Mouse (Mus musculus): ENCODE results near the gene Senp6. TPM values are rescaled to one million over a fixed set of nuclear protein-coding genes. Genes with fewer than 3 reads are reported as not detected.
"Not testable (repeated sequence)": the region's sequence is repeated elsewhere in the genome, so short reads cannot be mapped to it uniquely, and the experiment has no call there.

Gene Senp6
- polyA plus RNA-seq (2014; fragmentation: Nextera tagmentation; extraction: Ambion mirVana), result 76.8 and 78.7 TPM in 2 replicates

- Histone ChIP-seq H3K9me3 (ENCODE audit: control insufficient read depth, low read depth, low read length) (peaks cover 4% of the 10 kb centered on the region; the same call in 1 of the 2 replicates), H3K4me2 (replicated peaks; ENCODE audit: low read depth, low read length) (peak within 1 kb of the TSS; percentile 55), H3K9ac (replicated peaks; ENCODE audit: low read depth, low read length) (peak within 1 kb of the TSS; percentile 100), H3K4me1 (ENCODE audit: control insufficient read depth, insufficient read depth, low read length) (peaks cover 4% of the 10 kb centered on the region), H3K27me3 (ENCODE audit: control insufficient read depth, insufficient read depth, low read length) (no peaks in the 10 kb centered on the region), H3K27ac (ENCODE audit: low read length) (peak within 1 kb of the TSS; percentile 100), H3K36me3 (ENCODE audit: control insufficient read depth, insufficient read depth, low read length) (no peaks in the 10 kb centered on the region), H3K4me3 (ENCODE audit: low read depth, low read length) (peak within 1 kb of the TSS; percentile 97)
- under 1% methylated on average over 55 of the region's 74 CpGs for WGBS
- ATAC-seq (ENCODE audit: insufficient number of reproducible peaks, insufficient read depth, low FRiP score, low read depth), result peak; percentile 90
Measured at GRCm38 (mm10) chr9:80066367-80067220, at the start of gene Senp6. Gene Senp6 (plus strand): TSS chr9:80066903.

- Histone ChIP-seq H3K4me2 (replicated peaks; ENCODE audit: low read depth, low read length) (no peak overlapping the region), H3K36me3 (ENCODE audit: control insufficient read depth, insufficient read depth, low read length) (no peaks in the 10 kb centered on the region), H3K9me3 (ENCODE audit: control insufficient read depth, low read depth, low read length) (no peaks in the 10 kb centered on the region), H3K27ac (ENCODE audit: low read length) (no peak overlapping the region), H3K9ac (replicated peaks; ENCODE audit: low read depth, low read length) (no peak overlapping the region), H3K4me1 (ENCODE audit: control insufficient read depth, insufficient read depth, low read length) (no peaks in the 10 kb centered on the region), H3K27me3 (ENCODE audit: control insufficient read depth, insufficient read depth, low read length) (no peaks in the 10 kb centered on the region), H3K4me3 (ENCODE audit: low read depth, low read length) (no peak overlapping the region)
- ATAC-seq (ENCODE audit: insufficient number of reproducible peaks, insufficient read depth, low FRiP score, low read depth), result no peak
- WGBS, result 54% methylated on average over 3 of the region's 3 CpGs
Measured at GRCm38 (mm10) chr9:80020429-80020828, 46.3 kb upstream of the Senp6 start.

- no peak overlapping the region for H3K27ac ChIP-seq (ENCODE audit: low read length)
- no peaks in the 10 kb centered on the region for H3K4me1 ChIP-seq (ENCODE audit: control insufficient read depth, insufficient read depth, low read length)
- no peak overlapping the region for H3K4me2 ChIP-seq (replicated peaks; ENCODE audit: low read depth, low read length)
- WGBS, result 50% methylated on average over 1 of the region's 1 CpGs
- no peaks in the 10 kb centered on the region for H3K27me3 ChIP-seq (ENCODE audit: control insufficient read depth, insufficient read depth, low read length)
- H3K4me3 ChIP-seq (ENCODE audit: low read depth, low read length), result no peak overlapping the region
- no peak overlapping the region for H3K9ac ChIP-seq (replicated peaks; ENCODE audit: low read depth, low read length)
- no peak for ATAC-seq (ENCODE audit: insufficient number of reproducible peaks, insufficient read depth, low FRiP score, low read depth)
- H3K36me3 ChIP-seq (ENCODE audit: control insufficient read depth, insufficient read depth, low read length), result no peaks in the 10 kb centered on the region
- no peaks in the 10 kb centered on the region for H3K9me3 ChIP-seq (ENCODE audit: control insufficient read depth, low read depth, low read length)
Measured at GRCm38 (mm10) chr9:80021648-80022047, 45.1 kb upstream of the Senp6 start.

GRCm38 (mm10) chr9:80022821-80023220, 43.9 kb upstream of the Senp6 start:
- no peak overlapping the region for H3K9ac ChIP-seq (replicated peaks; ENCODE audit: low read depth, low read length)
- WGBS, result 57% methylated on average over 8 of the region's 8 CpGs
- H3K9me3 ChIP-seq (ENCODE audit: control insufficient read depth, low read depth, low read length), result no peaks in the 10 kb centered on the region
- H3K27ac ChIP-seq (ENCODE audit: low read length), result no peak overlapping the region
- H3K4me3 ChIP-seq (ENCODE audit: low read depth, low read length), result no peak overlapping the region
- no peaks in the 10 kb centered on the region for H3K36me3 ChIP-seq (ENCODE audit: control insufficient read depth, insufficient read depth, low read length)
- ATAC-seq (ENCODE audit: insufficient number of reproducible peaks, insufficient read depth, low FRiP score, low read depth), result no peak
- no peaks in the 10 kb centered on the region for H3K4me1 ChIP-seq (ENCODE audit: control insufficient read depth, insufficient read depth, low read length)
- H3K27me3 ChIP-seq (ENCODE audit: control insufficient read depth, insufficient read depth, low read length), result no peaks in the 10 kb centered on the region
- no peak overlapping the region for H3K4me2 ChIP-seq (replicated peaks; ENCODE audit: low read depth, low read length)

- not testable (repeated sequence) for ATAC-seq (ENCODE audit: insufficient number of reproducible peaks, insufficient read depth, low FRiP score, low read depth); H3K4me3 ChIP-seq (ENCODE audit: low read depth, low read length); H3K9ac ChIP-seq (replicated peaks; ENCODE audit: low read depth, low read length); H3K27me3 ChIP-seq (ENCODE audit: control insufficient read depth, insufficient read depth, low read length); H3K4me2 ChIP-seq (replicated peaks; ENCODE audit: low read depth, low read length); H3K27ac ChIP-seq (ENCODE audit: low read length); H3K36me3 ChIP-seq (ENCODE audit: control insufficient read depth, insufficient read depth, low read length); H3K4me1 ChIP-seq (ENCODE audit: control insufficient read depth, insufficient read depth, low read length); H3K9me3 ChIP-seq (ENCODE audit: control insufficient read depth, low read depth, low read length)
- 92% methylated on average over 5 of the region's 5 CpGs for WGBS
Measured at GRCm38 (mm10) chr9:80025347-80025746, 41.4 kb upstream of the Senp6 start.

GRCm38 (mm10) chr9:80026017-80026416, 40.7 kb upstream of the Senp6 start:
- WGBS, result 0% methylated on average over 2 of the region's 2 CpGs
- no peaks in the 10 kb centered on the region for H3K4me1 ChIP-seq (ENCODE audit: control insufficient read depth, insufficient read depth, low read length)
- no peaks in the 10 kb centered on the region for H3K36me3 ChIP-seq (ENCODE audit: control insufficient read depth, insufficient read depth, low read length)
- H3K4me3 ChIP-seq (ENCODE audit: low read depth, low read length), result no peak overlapping the region
- no peak for ATAC-seq (ENCODE audit: insufficient number of reproducible peaks, insufficient read depth, low FRiP score, low read depth)
- no peaks in the 10 kb centered on the region for H3K9me3 ChIP-seq (ENCODE audit: control insufficient read depth, low read depth, low read length)
- H3K4me2 ChIP-seq (replicated peaks; ENCODE audit: low read depth, low read length), result no peak overlapping the region
- H3K27me3 ChIP-seq (ENCODE audit: control insufficient read depth, insufficient read depth, low read length), result no peaks in the 10 kb centered on the region
- no peak overlapping the region for H3K27ac ChIP-seq (ENCODE audit: low read length)
- H3K9ac ChIP-seq (replicated peaks; ENCODE audit: low read depth, low read length), result no peak overlapping the region

- Histone ChIP-seq H3K4me2 (replicated peaks; ENCODE audit: low read depth, low read length) (no peak overlapping the region), H3K4me1 (ENCODE audit: control insufficient read depth, insufficient read depth, low read length) (no peaks in the 10 kb centered on the region), H3K4me3 (ENCODE audit: low read depth, low read length) (no peak overlapping the region), H3K36me3 (ENCODE audit: control insufficient read depth, insufficient read depth, low read length) (no peaks in the 10 kb centered on the region), H3K9ac (replicated peaks; ENCODE audit: low read depth, low read length) (no peak overlapping the region), H3K27ac (ENCODE audit: low read length) (no peak overlapping the region), H3K27me3 (ENCODE audit: control insufficient read depth, insufficient read depth, low read length) (no peaks in the 10 kb centered on the region), H3K9me3 (ENCODE audit: control insufficient read depth, low read depth, low read length) (no peaks in the 10 kb centered on the region)
- no peak for ATAC-seq (ENCODE audit: insufficient number of reproducible peaks, insufficient read depth, low FRiP score, low read depth)
- 58% methylated on average over 6 of the region's 6 CpGs for WGBS
Measured at GRCm38 (mm10) chr9:80026581-80027021, 40.1 kb upstream of the Senp6 start.

GRCm38 (mm10) chr9:80037262-80037996, 29.3 kb upstream of the Senp6 start:
- Histone ChIP-seq H3K9ac (replicated peaks; ENCODE audit: low read depth, low read length) (no peak overlapping the region), H3K27ac (ENCODE audit: low read length) (no peak overlapping the region), H3K4me2 (replicated peaks; ENCODE audit: low read depth, low read length) (no peak overlapping the region), H3K9me3 (ENCODE audit: control insufficient read depth, low read depth, low read length) (no peaks in the 10 kb centered on the region), H3K4me1 (ENCODE audit: control insufficient read depth, insufficient read depth, low read length) (peaks cover 3% of the 10 kb centered on the region; the same call in 1 of the 2 replicates), H3K36me3 (ENCODE audit: control insufficient read depth, insufficient read depth, low read length) (no peaks in the 10 kb centered on the region), H3K27me3 (ENCODE audit: control insufficient read depth, insufficient read depth, low read length) (no peaks in the 10 kb centered on the region), H3K4me3 (ENCODE audit: low read depth, low read length) (no peak overlapping the region)
- no peak for ATAC-seq (ENCODE audit: insufficient number of reproducible peaks, insufficient read depth, low FRiP score, low read depth)
- 74% methylated on average over 13 of the region's 13 CpGs for WGBS

Data from stomach, embryonic 14.5 days (tissue).